Mouse (Mus musculus) liver, adult 2 months (tissue): ENCODE data around the gene Rpp38. TPM values are rescaled to one million over a fixed set of nuclear protein-coding genes. Genes with fewer than 3 reads are reported as not detected.

Source experiments
- DNase-seq: peaks from one replicate; pipeline ENCODE4 v3.0.0-alpha.2; 2011; ENCODE audit warnings: low read depth, low spot score; ENCODE audit errors: extremely low read depth
- H3K27ac ChIP-seq: fragments of 200-500 bp; replicated peaks from 2 replicates; pipeline ENCODE4 v1.5.1; 2012; ENCODE audit warnings: low read depth, mild to moderate bottlenecking, control low read depth, inconsistent platforms, low read length; ENCODE audit not compliant: insufficient read depth
- H3K27me3 ChIP-seq: fragments of 200-500 bp; 2 replicates; pipeline ENCODE4 v1.6.1; 2012; ENCODE audit warnings: mild to moderate bottlenecking, moderate library complexity, low read length, inconsistent platforms; ENCODE audit not compliant: control insufficient read depth, insufficient read depth
- H3K36me3 ChIP-seq: fragments of 200-500 bp; 2 replicates; pipeline ENCODE4 v1.6.1; 2012; ENCODE audit warnings: low read length, inconsistent platforms; ENCODE audit not compliant: control insufficient read depth, insufficient read depth
- H3K4me1 ChIP-seq: fragments of 200-500 bp; 2 replicates; pipeline ENCODE4 v1.6.1; 2011; ENCODE audit warnings: low read length; ENCODE audit not compliant: control insufficient read depth, insufficient read depth
- H3K4me3 ChIP-seq: fragments of 200-500 bp; 2 replicates; pipeline ENCODE4 v1.5.1; 2011; ENCODE audit warnings: low read depth, mild to moderate bottlenecking, control low read depth, low read length, moderate library complexity; ENCODE audit not compliant: insufficient read depth
- H3K79me2 ChIP-seq: fragments of 200-500 bp; 2 replicates; pipeline ENCODE4 v1.6.1; 2012; ENCODE audit warnings: inconsistent platforms, mild to moderate bottlenecking, low read length, moderate library complexity; ENCODE audit not compliant: control insufficient read depth, insufficient read depth
- H3K9ac ChIP-seq: fragments of 200-500 bp; 2 replicates; pipeline ENCODE4 v1.6.1; 2012; ENCODE audit warnings: low read depth, mild to moderate bottlenecking, control low read depth, inconsistent platforms, low read length
- CTCF ChIP-seq: fragments of 200-500 bp; IDR thresholded peaks from 2 replicates; pipeline ENCODE4 v1.5.1; 2011; ENCODE audit warnings: low read depth, low read length, control low read depth
- POLR2A ChIP-seq: fragments of 200-500 bp; IDR thresholded peaks from 2 replicates; pipeline ENCODE4 v1.6.1; 2011; ENCODE audit warnings: low read length, control low read depth; ENCODE audit not compliant: insufficient read depth; ENCODE audit errors: extremely low read depth
- WGBS: fragments of 180-500 bp; shearing (Covaris S2); methylation state at CpG from one replicate; pipeline ENCODE4 v1.1.7; 2018; 5-methylcytosine and 5-hydroxymethylcytosine counted together
- polyA plus RNA-seq: library from polyadenylated mRNA; depleted of rRNA; stranded (reverse); fragments of >200 nt; gene quantifications from 2 replicates; pipeline ENCODE4 v1.2.3, GENCODE M21; 2012
- total RNA-seq: library from RNA; depleted of rRNA; stranded (reverse); fragments of >200 nt; gene quantifications from 2 replicates; pipeline ENCODE4 v1.2.3, GENCODE M21; 2014

Gene Rpp38
- total and polyA plus RNA-seq, 2 experiments = 2.3 to 3.4 TPM

DNA sequence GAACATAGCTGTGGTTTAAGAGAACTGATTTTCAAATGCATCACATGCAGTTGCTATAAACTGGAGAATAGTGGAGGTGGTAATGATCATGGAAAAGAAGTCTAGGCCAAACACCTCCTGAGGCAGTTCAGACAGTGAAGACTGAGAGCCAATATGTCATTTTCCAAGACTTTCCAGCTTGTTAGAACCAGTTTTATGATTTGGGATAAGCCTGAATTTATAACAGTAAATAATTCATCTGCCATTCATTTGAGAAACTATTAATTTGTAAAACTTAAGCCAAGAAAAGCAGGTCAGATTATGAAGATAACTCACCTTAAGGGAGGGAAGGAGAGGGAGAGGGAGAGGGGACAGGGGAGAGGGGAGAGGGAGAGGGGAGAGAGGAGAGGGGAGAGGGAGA, 20.7 kb upstream of the Rpp38 start:
- TF ChIP-seq CTCF = no peak
- TF ChIP-seq POLR2A = no peak
- Histone ChIP-seq H3K27me3 (no peaks in the 10 kb centered on the region), H3K36me3 (no peaks in the 10 kb centered on the region), H3K4me1 (peaks cover 4% of the 10 kb centered on the region; the same call in 1 of the 2 replicates), H3K4me3 (no peak overlapping the region), H3K27ac (no peak overlapping the region), H3K79me2 (no peaks in the 10 kb centered on the region), H3K9ac (no peak overlapping the region)
- DNase-seq = no peak

- peak; percentile 50 for DNase-seq
- TF ChIP-seq CTCF = peak; percentile 53
- no peak for TF ChIP-seq POLR2A
- no peaks in the 10 kb centered on the region for H3K4me1 ChIP-seq
- H3K4me3 ChIP-seq = no peak overlapping the region
- no peaks in the 10 kb centered on the region for H3K27me3 ChIP-seq
- WGBS = 13% methylated on average over 3 of the region's 3 CpGs
- H3K79me2 ChIP-seq = no peaks in the 10 kb centered on the region
- no peaks in the 10 kb centered on the region for H3K36me3 ChIP-seq
- H3K9ac ChIP-seq = no peak overlapping the region
- no peak overlapping the region for H3K27ac ChIP-seq
Measured at GRCm38 (mm10) chr2:3348919-3349318, 16.5 kb upstream of the Rpp38 start.

GRCm38 (mm10) chr2:3348422-3348821, 16.0 kb upstream of the Rpp38 start:
- Histone ChIP-seq H3K9ac (no peak overlapping the region), H3K27ac (no peak overlapping the region), H3K27me3 (no peaks in the 10 kb centered on the region), H3K79me2 (no peaks in the 10 kb centered on the region), H3K36me3 (no peaks in the 10 kb centered on the region), H3K4me1 (no peaks in the 10 kb centered on the region), H3K4me3 (no peak overlapping the region)
- no peak for TF ChIP-seq POLR2A
- TF ChIP-seq CTCF = no peak
- no peak for DNase-seq
- 79% methylated on average over 4 of the region's 4 CpGs for WGBS

DNA sequence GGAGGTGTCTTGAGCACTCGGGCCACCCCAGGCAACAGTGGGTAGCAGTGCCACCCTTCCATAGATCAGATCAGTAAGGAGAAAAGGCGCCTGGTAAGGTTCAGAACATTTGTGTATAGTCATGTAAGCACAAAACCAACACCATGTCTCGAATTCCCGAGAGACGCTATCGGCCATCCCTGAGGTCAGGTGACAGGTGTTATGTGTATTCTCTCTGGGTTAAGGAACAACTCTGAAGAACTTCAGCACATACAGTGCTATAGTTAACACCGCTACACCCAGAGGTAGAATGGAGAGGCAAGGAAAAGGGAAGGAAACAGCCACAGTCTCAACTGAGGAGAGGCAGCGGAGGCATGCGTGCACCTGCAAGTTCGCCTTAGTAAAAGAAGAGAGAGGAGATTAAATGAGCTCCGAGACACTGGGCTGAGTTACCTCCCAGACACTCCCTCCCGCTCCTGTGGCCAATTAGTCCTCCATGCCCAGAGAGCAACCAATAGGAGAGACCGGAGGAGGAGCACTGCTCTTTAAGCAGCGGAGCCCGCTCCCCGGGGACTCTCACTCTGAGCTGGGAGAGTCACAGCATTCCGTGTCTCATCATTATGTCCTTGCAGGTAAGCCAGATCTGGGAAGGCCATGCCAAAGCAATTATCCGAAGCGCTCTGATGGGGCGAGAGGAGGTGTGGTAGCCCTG, 3.3 kb upstream of the Rpp38 start, which contains the start of gene Acbd7:
Gene Acbd7 (plus strand): TSS at position 558 of the 691 bp plus-strand sequence.
- WGBS = 4% methylated on average over 20 of the region's 20 CpGs
- Histone ChIP-seq H3K79me2 (no peaks in the 10 kb centered on the region), H3K36me3 (no peaks in the 10 kb centered on the region), H3K9ac (peak within 1 kb of the TSS; percentile 23; the same call in 1 of the 2 replicates), H3K4me1 (peaks cover 10% of the 10 kb centered on the region), H3K27me3 (no peaks in the 10 kb centered on the region), H3K27ac (no peak within 1 kb of the TSS), H3K4me3 (peak within 1 kb of the TSS; percentile 38)
- TF ChIP-seq POLR2A = no peak
- TF ChIP-seq CTCF = no peak
- DNase-seq = peak; percentile 81

GRCm38 (mm10) chr2:3333761-3334160, 1.3 kb upstream of the Rpp38 start:
- no peaks in the 10 kb centered on the region for H3K79me2 ChIP-seq
- TF ChIP-seq CTCF (no peak), POLR2A (no peak)
- H3K4me3 ChIP-seq = no peak overlapping the region
- 92% methylated on average over 12 of the region's 12 CpGs for WGBS
- H3K27ac ChIP-seq = no peak overlapping the region
- peaks cover 2% of the 10 kb centered on the region; the same call in 1 of the 2 replicates for H3K36me3 ChIP-seq
- H3K27me3 ChIP-seq = no peaks in the 10 kb centered on the region
- H3K9ac ChIP-seq = no peak overlapping the region
- no peak for DNase-seq
- peaks cover 10% of the 10 kb centered on the region for H3K4me1 ChIP-seq

DNA sequence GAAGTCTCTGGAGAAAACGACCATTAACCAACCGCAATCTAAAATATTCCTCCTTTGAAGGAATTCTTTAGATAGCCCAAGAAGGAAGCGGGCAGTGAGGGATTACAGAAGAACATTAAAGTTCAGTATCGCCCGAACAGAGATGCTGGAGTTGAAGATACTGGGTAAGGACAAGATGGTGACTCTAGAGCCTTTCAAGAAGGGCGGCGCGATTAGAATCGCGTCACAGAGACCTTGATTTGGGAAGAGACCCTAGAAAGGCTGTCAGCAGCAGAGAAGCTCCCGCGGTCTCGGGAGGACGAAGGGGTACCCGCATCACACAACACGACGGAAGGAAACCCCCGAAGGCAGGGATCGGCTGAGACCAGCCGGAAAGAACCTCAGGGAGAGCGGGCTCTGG, 387 bp downstream of the Rpp38 start:
- H3K9ac ChIP-seq = peak overlapping the region; percentile 82
- H3K27ac ChIP-seq = peak overlapping the region; percentile 52
- DNase-seq = no peak
- H3K36me3 ChIP-seq = peaks cover 11% of the 10 kb centered on the region; the same call in 1 of the 2 replicates
- H3K79me2 ChIP-seq = no peaks in the 10 kb centered on the region
- TF ChIP-seq CTCF (no peak), POLR2A (no peak)
- H3K27me3 ChIP-seq = no peaks in the 10 kb centered on the region
- WGBS = under 1% methylated on average over 21 of the region's 21 CpGs
- H3K4me3 ChIP-seq = peak overlapping the region; percentile 76
- peaks cover 10% of the 10 kb centered on the region for H3K4me1 ChIP-seq
